In the genomic region with DNA sequence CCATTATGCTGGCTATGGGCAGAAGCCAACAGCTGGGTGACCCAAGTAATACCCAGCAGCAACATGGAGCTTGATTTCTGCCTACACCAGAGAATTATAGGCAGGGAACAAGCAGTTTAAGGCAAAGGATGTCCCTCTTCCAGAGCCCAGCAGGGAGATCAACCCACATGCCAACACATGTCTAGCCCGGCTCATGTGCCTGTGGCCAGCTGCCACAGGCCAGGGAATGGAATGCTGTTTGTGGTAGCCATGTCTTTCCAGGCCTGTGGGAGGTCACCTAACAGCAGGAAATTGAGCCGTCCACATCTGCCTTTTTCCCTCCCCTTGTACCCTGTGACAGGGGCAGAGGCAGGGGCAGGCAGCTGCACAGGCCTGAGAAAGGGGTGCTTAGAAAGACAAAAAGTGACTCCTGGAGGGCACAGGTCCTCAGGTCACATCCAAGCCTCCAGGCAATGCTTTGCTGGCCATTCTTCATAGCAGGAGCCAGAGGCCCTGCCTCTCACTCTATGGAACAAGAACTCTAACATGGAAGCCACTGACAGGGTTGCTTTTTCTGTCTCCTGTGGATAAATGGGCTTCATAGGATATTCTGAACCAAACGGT, we compare ENCODE assay signal across 20 mouse cellular contexts.
DNase-seq lines count a peak whose midpoint lies in the region; ATAC-seq lines count a peak whose summit lies in the region.
"Had no signal": no experiment of that assay in that cellular context is flagged by ENCODE, and none has a peak within 500 bp of the region (broad histone marks: within the 10 kb centered on the region; RNA-seq: fewer than 3 reads in every experiment).

No protein-coding gene starts in this region.

- H3K4me3 ChIP-seq in embryonic facial prominence, embryonic 11.5 days (ENCODE audit: low read depth, low read length): no peak overlapping the region
- H3K4me3 ChIP-seq: erythroblast, embryonic 14.5 days; heart, embryonic 15.5 days; limb, embryonic 13.5 days had no signal

- H3K27me3 ChIP-seq in embryonic facial prominence, embryonic 11.5 days (ENCODE audit: control insufficient read depth, insufficient read depth, low read length): no peaks in the 10 kb centered on the region
- H3K27me3 ChIP-seq: heart, embryonic 15.5 days had no signal

- peak; percentile 38 to 59 for DNase-seq in cerebellum, postnatal 10 days
- DNase-seq in cerebellum, adult 9-11 months: no peak
- peak; percentile 48 for DNase-seq in left cerebral cortex, postnatal 4 days
- no peak for DNase-seq in left cerebral cortex, adult 18-20 months (ENCODE audit: low spot score in 2 of 2)
- no peak for DNase-seq in embryonic facial prominence, embryonic 11.5 days (ENCODE audit: low spot score)
- DNase-seq in mesoderm, embryonic 11.5 days (ENCODE audit: low read depth, low spot score): peak; percentile 55
- no peak for DNase-seq in thymus, adult 18-20 months
- DNase-seq in spleen, postnatal 4 days (ENCODE audit: low spot score in 2 of 2): no peak
- DNase-seq: gastrocnemius, postnatal 36 days; kidney, adult 11 months; kidney, postnatal 25 days; lung, postnatal 4 days; midbrain, embryonic 14.5 days; right cerebral cortex, postnatal 25 days; thymus, adult 2 months had no signal

- intact Hi-C loops in left cerebral cortex, postnatal 4 days (cut with DNase I): no loop called here

- H3K9ac ChIP-seq in embryonic facial prominence, embryonic 11.5 days (replicated peaks; ENCODE audit: low read length): no peak overlapping the region
- H3K9ac ChIP-seq: heart, embryonic 15.5 days; hindbrain, embryonic 14.5 days; limb, embryonic 13.5 days had no signal

- no peaks in the 10 kb centered on the region for H3K9me3 ChIP-seq in embryonic facial prominence, embryonic 11.5 days (replicated peaks; ENCODE audit: control insufficient read depth, low read length)
- H3K9me3 ChIP-seq: heart, embryonic 15.5 days; limb, embryonic 13.5 days had no signal

- no peaks in the 10 kb centered on the region for H3K36me3 ChIP-seq in embryonic facial prominence, embryonic 11.5 days (replicated peaks; ENCODE audit: control insufficient read depth, insufficient read depth, low read depth, low read length)
- H3K36me3 ChIP-seq: heart, embryonic 15.5 days; limb, embryonic 13.5 days had no signal

- 24% methylated on average over 3 of the region's 3 CpGs for WGBS in embryonic facial prominence, embryonic 11.5 days

- H3K4me1 ChIP-seq in embryonic facial prominence, embryonic 11.5 days (ENCODE audit: control insufficient read depth, insufficient read depth, low read length): peaks cover 6% of the 10 kb centered on the region

- ATAC-seq in embryonic facial prominence, embryonic 11.5 days (replicated peaks; ENCODE audit: insufficient number of reproducible peaks, low FRiP score, low TSS enrichment, low read depth): 0 out of 2 replicates have a peak, but pooled peaks have one; percentile 17
- ATAC-seq: Patski had no signal

- no peak overlapping the region for H3K4me2 ChIP-seq in embryonic facial prominence, embryonic 11.5 days (ENCODE audit: low read depth, low read length)
- H3K4me2 ChIP-seq: heart, embryonic 15.5 days; hindbrain, embryonic 14.5 days; limb, embryonic 13.5 days had no signal

- no peak overlapping the region; the same call in 1 of the 2 replicates for H3K27ac ChIP-seq in embryonic facial prominence, embryonic 11.5 days (replicated peaks; ENCODE audit: low read depth, low read length)
- H3K27ac ChIP-seq: heart, embryonic 15.5 days; hindbrain, embryonic 14.5 days had no signal

Comparison
In these comparisons a context has a peak if more than half of its experiments do, and no peak if none do; other contexts are left out.
1. DNase-seq: peak in cerebellum, postnatal 10 days (2 of 2), left cerebral cortex, postnatal 4 days (single experiment) and mesoderm, embryonic 11.5 days (single experiment); none in cerebellum, adult 9-11 months (single experiment), left cerebral cortex, adult 18-20 months (0 of 2), embryonic facial prominence, embryonic 11.5 days (single experiment), thymus, adult 18-20 months (0 of 2) and spleen, postnatal 4 days (0 of 2).